In the genomic region with DNA sequence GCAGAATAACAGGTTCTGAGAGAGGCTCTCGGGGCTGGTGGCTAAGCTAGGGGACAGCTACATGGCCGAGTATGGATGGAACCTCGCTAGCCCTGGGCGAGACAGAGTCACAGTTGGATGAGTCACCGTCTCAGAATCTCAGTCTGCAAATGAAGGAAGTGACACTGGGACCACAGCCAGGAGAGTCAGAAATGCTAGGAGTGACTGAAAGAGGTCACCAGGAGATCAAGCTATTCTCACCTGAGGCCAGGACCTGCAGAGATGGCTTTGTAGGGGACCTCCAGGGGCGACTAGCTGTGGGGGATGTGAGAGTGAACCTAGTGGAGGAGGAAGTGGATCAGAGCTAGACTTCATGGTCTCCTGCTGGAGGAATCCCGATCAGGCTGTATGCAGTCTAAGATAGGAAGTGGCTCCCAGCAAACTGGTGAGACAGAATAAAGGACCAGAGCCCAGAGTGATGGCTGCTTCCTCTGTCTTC, we compare ENCODE assay signal across 11 mouse cellular contexts.
DNase-seq lines count a peak whose midpoint lies in the region; ATAC-seq lines count a peak whose summit lies in the region.
"Had no signal": no experiment of that assay in that cellular context is flagged by ENCODE, and none has a peak within 500 bp of the region (broad histone marks: within the 10 kb centered on the region; RNA-seq: fewer than 3 reads in every experiment).

No protein-coding gene starts in this region.

- ATAC-seq in granulocyte monocyte progenitor cell, adult 5-6 weeks (replicated peaks; ENCODE audit: poor library complexity, severe bottlenecking), result peak; percentile 88
- peak; percentile 49; the same call in 1 of the 2 replicates for ATAC-seq in kidney, embryonic 16.5 days (ENCODE audit: low FRiP score, low TSS enrichment)
- no peak for ATAC-seq in forebrain, embryonic 11.5 days (replicated peaks; ENCODE audit: low FRiP score)
- no peak for ATAC-seq in midbrain, embryonic 14.5 days (ENCODE audit: low FRiP score, low TSS enrichment)
- ATAC-seq: hindbrain, postnatal 0 days had no signal

- no peaks in the 10 kb centered on the region for H3K9me3 ChIP-seq in kidney, embryonic 16.5 days (ENCODE audit: low read length)
- no peaks in the 10 kb centered on the region for H3K9me3 ChIP-seq in forebrain, embryonic 11.5 days (ENCODE audit: control insufficient read depth, low read length)
- H3K9me3 ChIP-seq in midbrain, embryonic 14.5 days (ENCODE audit: control insufficient read depth, low read length), result no peaks in the 10 kb centered on the region
- H3K9me3 ChIP-seq: embryonic facial prominence, embryonic 12.5 days; megakaryocyte, embryonic 14.5 days had no signal

- H3K4me2 ChIP-seq in kidney, embryonic 16.5 days (replicated peaks; ENCODE audit: low read depth, low read length), result no peak overlapping the region
- H3K4me2 ChIP-seq in forebrain, embryonic 11.5 days (ENCODE audit: low read depth, low read length, severe bottlenecking), result no peak overlapping the region
- no peak overlapping the region for H3K4me2 ChIP-seq in midbrain, embryonic 14.5 days (ENCODE audit: low read length)
- H3K4me2 ChIP-seq: embryonic facial prominence, embryonic 12.5 days had no signal

- 59% methylated on average over 7 of the region's 7 CpGs for WGBS in kidney, embryonic 16.5 days
- WGBS in forebrain, embryonic 11.5 days, result 76% methylated on average over 7 of the region's 7 CpGs
- WGBS in midbrain, embryonic 14.5 days, result 81% methylated on average over 7 of the region's 7 CpGs

- no peak overlapping the region for H3K4me3 ChIP-seq in kidney, embryonic 16.5 days (ENCODE audit: low read length)
- no peak overlapping the region for H3K4me3 ChIP-seq in forebrain, embryonic 11.5 days (ENCODE audit: low read depth, low read length)
- no peak overlapping the region for H3K4me3 ChIP-seq in midbrain, embryonic 14.5 days (replicated peaks; ENCODE audit: low read depth, low read length)
- H3K4me3 ChIP-seq: embryonic facial prominence, embryonic 12.5 days; megakaryocyte, embryonic 14.5 days had no signal

- no peaks in the 10 kb centered on the region for H3K4me1 ChIP-seq in kidney, embryonic 16.5 days (ENCODE audit: insufficient read depth, low read length)
- no peaks in the 10 kb centered on the region for H3K4me1 ChIP-seq in forebrain, embryonic 11.5 days (replicated peaks; ENCODE audit: control insufficient read depth, insufficient read depth, low read length)
- no peaks in the 10 kb centered on the region for H3K4me1 ChIP-seq in midbrain, embryonic 14.5 days (ENCODE audit: control insufficient read depth, insufficient read depth, low read length)
- H3K4me1 ChIP-seq: embryonic facial prominence, embryonic 12.5 days had no signal

- H3K36me3 ChIP-seq in kidney, embryonic 16.5 days (ENCODE audit: insufficient read depth, low read length), result no peaks in the 10 kb centered on the region
- H3K36me3 ChIP-seq in forebrain, embryonic 11.5 days (ENCODE audit: control insufficient read depth, insufficient read depth, low read length), result no peaks in the 10 kb centered on the region
- no peaks in the 10 kb centered on the region for H3K36me3 ChIP-seq in midbrain, embryonic 14.5 days (ENCODE audit: control insufficient read depth, insufficient read depth, low read length)
- H3K36me3 ChIP-seq: embryonic facial prominence, embryonic 12.5 days had no signal

- no peak overlapping the region for H3K27ac ChIP-seq in kidney, embryonic 16.5 days (ENCODE audit: low read length)
- no peak overlapping the region for H3K27ac ChIP-seq in forebrain, embryonic 11.5 days (ENCODE audit: low read depth, low read length)
- H3K27ac ChIP-seq in midbrain, embryonic 14.5 days (replicated peaks; ENCODE audit: low read depth, low read length), result no peak overlapping the region
- H3K27ac ChIP-seq: embryonic facial prominence, embryonic 12.5 days; hindbrain, postnatal 0 days had no signal

- H3K9ac ChIP-seq in kidney, embryonic 16.5 days (replicated peaks; ENCODE audit: low read length), result no peak overlapping the region
- no peak overlapping the region for H3K9ac ChIP-seq in forebrain, embryonic 11.5 days (ENCODE audit: low read length)
- H3K9ac ChIP-seq in midbrain, embryonic 14.5 days (replicated peaks; ENCODE audit: low read length), result no peak overlapping the region
- H3K9ac ChIP-seq: embryonic facial prominence, embryonic 12.5 days had no signal

- H3K27me3 ChIP-seq in kidney, embryonic 16.5 days (ENCODE audit: insufficient read depth, low read length), result no peaks in the 10 kb centered on the region
- no peaks in the 10 kb centered on the region for H3K27me3 ChIP-seq in forebrain, embryonic 11.5 days (ENCODE audit: control insufficient read depth, insufficient read depth, low read length)
- no peaks in the 10 kb centered on the region for H3K27me3 ChIP-seq in midbrain, embryonic 14.5 days (ENCODE audit: control insufficient read depth, insufficient read depth, low read length)
- H3K27me3 ChIP-seq: embryonic facial prominence, embryonic 12.5 days had no signal

- peak; percentile 66 for DNase-seq in layer of hippocampus, adult 11-12 months (ENCODE audit: low spot score)
- no peak for DNase-seq in layer of hippocampus, postnatal 36 days
- peak; percentile 61 to 67 for DNase-seq in monocyte, adult 2 months (ENCODE audit: low read depth in 1 of 2, low spot score in 2 of 2)
- DNase-seq in forebrain, embryonic 11.5 days (ENCODE audit: low spot score), result no peak
- DNase-seq in layer of hippocampus, adult 9-10 months (ENCODE audit: low spot score), result no peak
- DNase-seq in midbrain, embryonic 14.5 days, result no peak

Comparison
In these comparisons a context has a peak if more than half of its experiments do, and no peak if none do; other contexts are left out.
1. DNase-seq: peak in layer of hippocampus, adult 11-12 months (single experiment) and monocyte, adult 2 months (2 of 2); none in layer of hippocampus, postnatal 36 days (0 of 2), forebrain, embryonic 11.5 days (single experiment), layer of hippocampus, adult 9-10 months (single experiment) and midbrain, embryonic 14.5 days (single experiment).
2. ATAC-seq: peak in granulocyte monocyte progenitor cell, adult 5-6 weeks (single experiment) and kidney, embryonic 16.5 days (single experiment); none in forebrain, embryonic 11.5 days (single experiment) and midbrain, embryonic 14.5 days (single experiment).